Mouse (Mus musculus): ENCODE measurements around the gene Meis1. TPM values are rescaled to one million over a fixed set of nuclear protein-coding genes. Genes with fewer than 3 reads are reported as not detected.

Meis1 gene
- total and polyA plus RNA-seq, 3 experiments = 0.19 to 3.6 (median 0.81) TPM

GRCm38 (mm10) chr11:19022576-19022975 lies 3.8 kb upstream of the Meis1 start:
- no peak overlapping the region for H3K4me3 ChIP-seq (replicated peaks in 1 of 3; ENCODE audit: low read depth in 2 of 3, low read length in 2 of 3, poor library complexity in 1 of 3)
- no peak for DNase-seq (ENCODE audit: extremely low read depth)
- in situ Hi-C loops (cut with MboI; ENCODE audit: low pct_ligation_motif_present, low pct_unique_long_range_greater_than_20kb, low sequenced_read_pairs) = loop anchor here (10.0 kb wide), 1 partner anchor 198 kb away; no protein-coding TSS in a partner anchor
- peaks cover 11% of the 10 kb centered on the region for H3K9me3 ChIP-seq (replicated peaks; ENCODE audit: low read length)
- TF ChIP-seq EP300 (IDR thresholded peaks at IDR 0.05; ENCODE audit: low read length) (no peak), MXI1 (IDR thresholded peaks at IDR 0.05; ENCODE audit: low read depth, low read length) (no peak), MEF2A (IDR thresholded peaks at IDR 0.05; ENCODE audit: borderline replicate concordance, low read depth, low read length) (no peak), MYC (IDR thresholded peaks at IDR 0.05; ENCODE audit: low read depth, low read length) (no peak), RAD21 (IDR thresholded peaks at IDR 0.05; ENCODE audit: low read depth, low read length) (no peak), ZNF384 (IDR thresholded peaks at IDR 0.05; ENCODE audit: low read depth, low read length) (no peak), JUND (conservative IDR thresholded peaks at IDR 0.05; ENCODE audit: low read depth, low read length) (no peak), MAFK (IDR thresholded peaks at IDR 0.05; ENCODE audit: insufficient replicate concordance, low read length) (no peak), TBP (conservative IDR thresholded peaks at IDR 0.05; ENCODE audit: low read depth, low read length) (no peak), CHD2 (IDR thresholded peaks at IDR 0.05; ENCODE audit: low read length) (no peak), SMC3 (IDR thresholded peaks at IDR 0.05; ENCODE audit: low read depth, low read length) (no peak), NELFE (IDR thresholded peaks at IDR 0.05; ENCODE audit: low read depth, low read length) (no peak), MAZ (IDR thresholded peaks at IDR 0.05; ENCODE audit: low read depth, low read length) (no peak), SIN3A (IDR thresholded peaks at IDR 0.05; ENCODE audit: low read length) (no peak), E2F4 (IDR thresholded peaks at IDR 0.05; ENCODE audit: insufficient replicate concordance, low read depth, low read length) (no peak), USF2 (conservative IDR thresholded peaks at IDR 0.05; ENCODE audit: low read depth, low read length) (no peak)
- no peaks in the 10 kb centered on the region for H3K27me3 ChIP-seq (replicated peaks)
- peaks cover 0 to 2% of the 10 kb centered on the region in 2 experiments for H3K36me3 ChIP-seq (replicated peaks in 1 of 2; ENCODE audit: control insufficient read depth in 1 of 2, insufficient read depth in 1 of 2, low read length in 1 of 2)
- H3K9ac ChIP-seq (ENCODE audit: insufficient read depth, low read depth) = no peak overlapping the region
- H3K27ac ChIP-seq (ENCODE audit: insufficient read depth, low read depth) = no peak overlapping the region
- H3K79me2 ChIP-seq (replicated peaks; ENCODE audit: control insufficient read depth, extremely low read depth, insufficient read depth, poor library complexity, severe bottlenecking) = no peaks in the 10 kb centered on the region
- 0 out of 4 replicates have a peak, but pooled peaks cover 0 to 3% of the 10 kb centered on the region in 2 experiments for H3K4me1 ChIP-seq (ENCODE audit: control insufficient read depth in 1 of 2, insufficient read depth in 2 of 2)
- H3K4me2 ChIP-seq (ENCODE audit: insufficient read depth, low read depth, poor library complexity, severe bottlenecking) = no peak overlapping the region
- dilution Hi-C loops (cut with MboI; ENCODE audit: extremely low pct_ligation_motif_present, extremely low pct_unique_long_range_greater_than_20kb, low sequenced_read_pairs) = no loop called here

DNA sequence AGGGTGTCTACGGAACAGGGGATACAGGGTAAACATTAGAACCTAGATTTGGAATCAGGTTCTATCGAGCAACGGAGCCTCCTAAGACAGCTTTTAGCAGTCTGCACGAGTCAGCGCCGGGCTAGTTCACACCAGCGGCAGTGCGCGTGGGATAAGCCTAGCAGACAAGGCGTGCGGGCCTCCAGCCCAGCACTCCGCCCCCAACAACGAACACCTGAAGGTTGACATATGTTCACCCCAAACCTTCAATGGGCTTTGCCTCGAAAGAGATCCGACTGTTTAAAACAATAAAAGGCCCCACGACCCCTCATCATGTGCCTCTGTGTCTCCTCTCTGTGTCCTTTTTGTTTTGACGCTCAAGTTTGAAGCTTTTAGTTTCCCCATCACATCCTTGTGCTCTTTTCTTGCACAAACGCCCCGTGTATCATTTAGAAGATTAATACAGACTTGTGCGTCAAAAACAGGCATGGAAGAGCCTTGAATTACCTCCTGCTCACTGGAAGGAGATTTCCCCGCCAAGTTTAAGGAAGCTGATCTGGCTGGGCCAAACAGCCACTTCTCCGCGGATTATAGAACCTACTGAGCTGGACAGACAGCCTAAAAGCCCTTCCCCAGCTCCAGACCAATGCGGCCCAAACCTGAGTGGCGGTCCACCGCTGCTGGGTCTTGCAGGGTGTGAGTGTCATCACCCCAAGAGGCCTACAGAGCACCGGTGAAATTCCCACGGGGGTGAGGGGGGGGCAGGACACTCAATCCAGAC lies 2.3 kb upstream of the Meis1 start:
- dilution Hi-C loops (cut with MboI; ENCODE audit: extremely low pct_ligation_motif_present, extremely low pct_unique_long_range_greater_than_20kb, low sequenced_read_pairs) = no loop called here
- H3K4me2 ChIP-seq (ENCODE audit: insufficient read depth, low read depth, poor library complexity, severe bottlenecking) = no peak overlapping the region
- H3K9me3 ChIP-seq (replicated peaks; ENCODE audit: low read length) = peaks cover 6% of the 10 kb centered on the region
- no peak for DNase-seq (ENCODE audit: extremely low read depth)
- H3K79me2 ChIP-seq (replicated peaks; ENCODE audit: control insufficient read depth, extremely low read depth, insufficient read depth, poor library complexity, severe bottlenecking) = no peaks in the 10 kb centered on the region
- in situ Hi-C loops (cut with MboI; ENCODE audit: low pct_ligation_motif_present, low pct_unique_long_range_greater_than_20kb, low sequenced_read_pairs) = loop anchor here (10.0 kb wide), 1 partner anchor 196 kb away; no protein-coding TSS in a partner anchor
- 0 out of 4 replicates have a peak, but pooled peaks cover 0 to 3% of the 10 kb centered on the region in 2 experiments for H3K4me1 ChIP-seq (ENCODE audit: control insufficient read depth in 1 of 2, insufficient read depth in 2 of 2)
- H3K27ac ChIP-seq (ENCODE audit: insufficient read depth, low read depth) = no peak overlapping the region
- H3K27me3 ChIP-seq (replicated peaks) = no peaks in the 10 kb centered on the region
- TF ChIP-seq RCOR1 (conservative IDR thresholded peaks at IDR 0.05; ENCODE audit: low read depth, low read length) (no peak), ELF1 (IDR thresholded peaks at IDR 0.05; ENCODE audit: low read depth, low read length) (no peak), USF2 (conservative IDR thresholded peaks at IDR 0.05; ENCODE audit: low read depth, low read length) (no peak)
- H3K9ac ChIP-seq (ENCODE audit: insufficient read depth, low read depth) = no peak overlapping the region
- no peak overlapping the region for H3K4me3 ChIP-seq (replicated peaks in 1 of 3; ENCODE audit: low read depth in 2 of 3, low read length in 2 of 3, poor library complexity in 1 of 3)
- H3K36me3 ChIP-seq (replicated peaks in 1 of 2; ENCODE audit: control insufficient read depth in 1 of 2, insufficient read depth in 1 of 2, low read length in 1 of 2) = no peaks in the 10 kb centered on the region
